Mouse (Mus musculus): Measurements from ENCODE around the gene Osm.

DNA sequence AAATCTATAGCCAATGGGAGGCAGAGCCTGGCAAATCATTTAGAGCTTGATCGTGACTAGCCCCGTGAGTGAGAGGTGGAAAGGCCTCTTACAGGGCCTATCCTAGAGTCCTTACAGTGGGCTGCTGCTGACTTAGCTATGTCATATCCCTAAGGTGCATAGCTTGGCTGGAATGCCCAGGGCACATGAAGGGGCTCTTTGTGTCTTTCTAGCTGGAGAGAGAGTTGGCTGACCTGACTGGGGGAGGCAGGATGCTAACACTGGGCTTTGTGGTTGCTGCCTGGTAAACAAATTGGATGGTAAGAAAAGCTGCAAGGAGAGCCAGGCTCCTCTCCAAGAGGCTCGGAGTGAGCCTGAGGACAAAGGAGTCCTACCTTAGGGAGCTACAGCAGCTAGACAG, 43.5 kb upstream of the Osm start:
- TF ChIP-seq CTCF (IDR thresholded peaks at IDR 0.05; ENCODE audit: low read depth) = no peak
- no peak for TF ChIP-seq EP300 (IDR thresholded peaks at IDR 0.05; ENCODE audit: low read depth)

Measured in liver, embryonic 14.5 days (tissue).